Mouse (Mus musculus) kidney, postnatal 25 days (tissue): ENCODE data around the gene S100a1.

Experiments used
- DNase-seq, 2 experiments: peaks; one replicate each; pipeline ENCODE4 v3.0.0; 2021; ENCODE audit warnings: mixed read lengths in 2 of 2

S100a1 gene

GRCm38 (mm10) chr3:90464552-90465080, 49.6 kb downstream of the S100a1 start:
- DNase-seq = peak; percentile 25 to 54

GRCm38 (mm10) chr3:90462579-90462978, 51.6 kb downstream of the S100a1 start:
- no peak for DNase-seq

- DNase-seq = no peak
Measured at GRCm38 (mm10) chr3:90461935-90462334, 52.3 kb downstream of the S100a1 start.
